Mouse (Mus musculus) adrenal gland (tissue): ENCODE results near the gene Tspan31.
"Not testable (repeated sequence)": the region's sequence is repeated elsewhere in the genome, so short reads cannot be mapped to it uniquely, and the experiment has no call there.

Source experiments
- intact Hi-C: fragments of 180-260 bp; cut with DNase I; formaldehyde crosslinking; loops from one replicate; pipeline ENCODE4 v1.15.1; 2025

Tspan31 gene

DNA sequence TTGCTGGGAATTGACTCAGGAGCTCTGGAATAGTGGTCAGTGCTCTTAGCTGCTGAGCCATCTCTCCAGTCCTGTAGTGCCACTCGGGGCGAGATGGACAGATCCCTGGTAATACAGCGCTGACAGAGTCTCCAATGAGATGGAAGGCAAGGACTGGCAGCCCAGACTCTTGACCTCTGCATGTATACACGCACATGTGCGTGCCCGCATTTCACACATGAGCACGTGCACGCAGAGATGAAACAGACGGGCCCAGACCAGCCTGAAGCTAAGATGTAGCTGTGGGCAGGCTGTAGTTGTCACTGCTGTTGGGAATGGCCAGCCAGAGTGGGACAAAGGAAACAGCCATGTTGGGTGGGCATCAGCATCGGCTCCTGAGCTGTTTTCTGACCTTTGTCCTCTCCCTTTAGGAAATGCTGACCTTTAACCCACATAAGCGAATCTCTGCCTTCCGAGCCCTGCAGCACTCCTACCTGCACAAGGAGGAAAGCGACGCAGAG is 3.5 kb downstream of the Tspan31 start:
- intact Hi-C loops, result no loop called here

DNA sequence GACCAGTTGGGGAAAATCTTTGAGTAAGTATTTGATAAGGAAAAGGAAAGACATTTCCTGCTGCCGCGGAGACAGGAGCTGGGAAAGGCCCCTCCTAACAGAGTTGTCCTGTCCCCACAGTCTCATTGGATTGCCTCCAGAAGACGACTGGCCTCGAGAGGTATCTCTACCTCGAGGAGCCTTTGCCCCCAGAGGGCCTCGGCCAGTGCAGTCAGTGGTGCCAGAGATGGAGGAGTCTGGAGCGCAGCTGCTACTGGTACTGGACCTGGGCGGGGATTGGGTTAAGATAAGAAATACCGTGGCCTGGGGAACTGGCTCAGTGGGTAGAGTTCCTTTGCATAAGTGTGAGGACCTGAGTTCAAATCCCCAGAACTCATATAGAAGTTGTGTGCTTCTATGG is 4.1 kb downstream of the Tspan31 start:
- intact Hi-C loops, result no loop called here

GRCm38 (mm10) chr10:127063913-127064870 is 5.9 kb downstream of the Tspan31 start:
- intact Hi-C loops, result no loop called here

DNA sequence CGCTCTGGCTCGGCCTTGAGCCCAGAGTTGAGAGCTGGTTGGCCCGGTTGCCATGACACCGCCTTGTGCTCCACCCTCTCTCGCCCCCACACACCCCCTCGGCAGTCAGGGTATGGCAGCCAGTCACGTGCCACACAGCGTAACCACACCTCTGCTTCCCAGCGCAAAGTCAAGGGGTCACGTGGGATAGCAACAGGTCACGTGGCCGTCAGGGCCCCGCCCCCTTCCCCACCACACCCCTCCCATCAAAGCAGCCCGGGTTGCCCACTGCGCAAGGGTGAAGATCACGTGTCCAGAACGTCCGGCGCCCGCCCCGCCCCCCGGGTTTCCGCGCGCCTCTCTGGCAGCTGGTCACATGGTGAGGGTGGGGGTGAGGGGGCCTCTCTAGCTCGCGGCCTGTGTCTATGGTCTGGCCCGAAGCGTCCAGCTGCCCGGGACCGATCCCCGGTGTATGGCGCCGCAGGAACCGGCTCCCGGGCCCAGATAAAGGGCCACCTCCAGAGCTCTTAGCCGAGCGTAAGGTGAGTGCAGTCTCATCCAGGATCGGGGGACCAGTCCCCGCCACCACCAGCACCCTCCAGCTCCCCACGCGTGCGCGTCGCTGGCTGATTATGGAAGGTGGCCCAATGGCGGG is 6.7 kb downstream of the Tspan31 start, which contains the start of gene Cdk4:
Gene Cdk4, plus strand, starts transcription at position 296 of the 634 bp plus-strand sequence.
- intact Hi-C loops, result no loop called here

DNA sequence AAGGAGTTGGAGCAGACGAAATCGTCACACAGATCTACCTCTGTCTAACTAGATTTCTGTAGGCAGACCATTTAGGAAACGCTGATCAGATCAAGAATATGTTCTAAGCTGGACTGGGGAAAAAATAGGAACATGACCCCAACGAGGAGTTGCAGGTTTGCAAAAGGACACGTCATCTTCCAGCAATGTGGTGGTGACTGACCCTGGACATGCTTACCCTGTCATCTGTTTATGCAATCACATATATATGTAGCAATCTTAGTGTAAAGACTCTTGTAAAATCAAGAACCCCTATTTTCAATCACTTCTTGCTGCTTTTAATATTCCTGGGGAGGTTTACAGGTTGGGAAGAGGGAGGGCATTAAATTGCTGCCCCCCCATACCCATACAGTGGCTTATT is 7.6 kb downstream of the Tspan31 start:
- intact Hi-C loops, result no loop called here

GRCm38 (mm10) chr10:127062101-127062500 is 8.0 kb downstream of the Tspan31 start:
- intact Hi-C loops, result not testable (repeated sequence)

- intact Hi-C loops, result no loop called here
These were observed 8.6 kb downstream of the Tspan31 start for GRCm38 (mm10) chr10:127061513-127061912.

DNA sequence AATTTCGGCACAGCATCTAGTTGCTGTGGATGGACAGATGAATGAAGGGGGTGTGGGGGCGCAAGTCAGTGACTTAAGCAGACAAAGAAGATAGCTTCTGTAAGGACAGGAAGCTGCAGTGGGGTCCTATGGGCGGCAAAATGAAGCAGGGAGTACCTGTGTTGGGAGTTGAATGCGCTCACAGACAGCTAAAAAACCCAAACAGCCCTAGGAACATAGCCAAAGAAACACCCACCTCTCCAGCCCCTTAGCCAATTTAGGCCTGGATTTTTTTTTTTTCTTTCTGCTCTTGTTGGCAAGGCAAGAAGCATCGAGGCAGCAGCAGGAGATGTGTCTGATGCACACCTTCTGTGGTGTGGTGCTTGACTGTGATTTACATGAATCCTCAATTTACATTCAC is 9.0 kb downstream of the Tspan31 start:
- intact Hi-C loops, result no loop called here

DNA sequence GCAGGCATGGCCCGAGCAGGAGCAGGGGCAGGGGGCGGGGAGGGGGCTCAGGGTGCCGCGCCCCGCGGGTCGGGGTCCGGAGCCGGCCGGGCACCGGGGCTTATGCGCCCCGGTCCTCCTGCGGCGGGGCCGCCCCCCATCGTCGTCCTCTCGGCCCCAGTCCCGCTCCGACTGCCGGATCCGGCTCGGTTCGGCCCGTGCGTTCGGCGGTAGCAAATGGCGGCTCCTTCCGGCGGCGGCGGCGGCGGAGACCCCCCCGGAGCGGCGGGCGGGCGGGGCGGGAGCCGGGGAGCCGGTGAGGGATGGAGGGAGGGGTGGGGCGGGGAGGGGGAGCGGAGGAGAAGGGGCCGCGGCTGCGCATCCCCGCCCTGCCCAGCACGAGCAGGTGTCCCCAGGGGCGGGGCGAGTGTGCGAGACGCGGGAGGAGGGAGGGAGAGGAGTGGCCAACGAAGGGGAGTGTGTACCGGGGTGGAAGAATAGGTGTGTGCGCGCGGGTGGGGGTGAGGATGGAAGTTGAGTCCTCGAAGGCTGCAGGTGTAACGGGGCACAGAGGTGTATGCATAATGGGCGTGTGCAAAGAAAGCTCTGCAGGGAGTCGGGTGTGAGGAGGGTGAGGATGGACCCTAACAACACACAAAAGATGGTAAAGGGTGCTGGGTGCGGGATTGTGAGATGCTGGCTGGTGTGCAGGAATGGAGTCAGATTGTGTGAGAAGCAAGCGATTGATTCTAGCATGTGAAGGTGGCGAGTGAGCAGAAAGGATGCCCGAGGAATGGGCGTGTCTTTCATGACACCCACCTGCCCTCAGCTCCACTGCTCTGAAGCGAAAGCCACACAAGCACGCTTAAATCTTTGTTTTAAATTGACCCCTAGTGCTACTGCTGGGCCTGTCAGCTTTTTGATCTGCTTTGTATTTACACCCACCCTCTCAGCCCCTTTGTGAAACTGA is 9.8 kb downstream of the Tspan31 start, which contains the start of gene March9:
Gene March9, minus strand, starts transcription at position 217 of the 949 bp plus-strand sequence.
- intact Hi-C loops, result no loop called here

DNA sequence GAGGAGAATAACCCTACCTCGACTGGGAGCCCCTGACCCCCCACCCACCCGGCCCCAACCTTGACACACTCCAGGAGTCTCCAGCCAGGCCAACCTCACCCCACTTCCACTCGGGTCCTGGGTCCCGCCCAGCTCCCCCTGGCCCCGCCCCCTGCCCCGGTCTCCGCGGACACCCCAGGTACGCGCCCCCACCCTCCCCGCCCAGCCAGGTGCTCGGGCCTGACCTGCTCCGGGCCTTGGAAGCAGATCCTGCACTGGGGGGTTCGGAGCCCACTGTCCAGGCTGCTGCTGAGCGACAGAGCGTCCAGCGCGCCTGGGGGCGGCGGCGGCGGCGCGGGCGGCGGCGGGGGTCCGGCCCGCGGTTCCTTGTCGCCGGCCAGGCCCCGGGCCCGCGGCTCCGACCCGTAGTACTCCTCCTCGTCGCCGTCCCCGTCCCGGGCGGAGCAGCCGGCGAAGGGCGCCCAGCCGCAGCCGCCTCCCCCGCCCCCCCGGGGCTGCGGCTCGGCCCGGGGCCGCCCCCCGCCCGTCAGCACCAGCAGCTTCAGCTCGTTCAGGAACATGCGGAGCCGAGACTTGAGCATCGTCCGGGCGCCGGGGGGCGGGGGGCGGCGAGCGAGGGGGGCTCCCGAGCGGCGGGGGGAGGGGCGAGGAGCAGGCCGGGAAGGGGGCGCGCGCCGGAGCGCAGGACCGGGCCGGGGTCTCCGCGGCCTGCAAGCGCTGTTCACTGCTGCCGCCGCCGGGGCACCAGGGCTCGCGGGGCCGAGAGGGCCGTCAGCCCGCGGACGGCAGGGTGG is 10.7 kb downstream of the Tspan31 start:
- intact Hi-C loops, result no loop called here

GRCm38 (mm10) chr10:127058708-127059107 is 11.4 kb downstream of the Tspan31 start:
- intact Hi-C loops, result no loop called here

GRCm38 (mm10) chr10:127058161-127058560 is 11.9 kb downstream of the Tspan31 start:
- intact Hi-C loops, result no loop called here

DNA sequence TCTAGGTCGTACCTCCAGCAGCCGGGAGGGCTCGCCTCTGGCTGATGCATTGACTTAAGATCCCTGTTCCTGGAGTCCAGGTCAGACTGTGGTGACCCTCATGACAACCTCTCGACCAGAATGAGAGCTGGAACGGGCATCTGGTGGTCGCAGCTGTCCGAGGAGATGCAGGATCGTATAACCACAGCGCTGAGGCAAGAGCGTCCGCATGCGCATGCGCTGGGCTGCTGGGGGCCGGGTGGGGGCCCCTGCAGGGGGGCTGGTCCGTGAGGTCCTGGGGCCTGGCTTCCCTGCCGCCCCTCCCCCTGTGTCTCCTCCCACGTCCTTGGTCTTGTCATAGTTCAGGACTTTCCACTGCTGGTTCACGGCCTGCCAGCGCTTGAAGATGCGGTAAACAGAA is 13.6 kb downstream of the Tspan31 start:
- intact Hi-C loops, result no loop called here

DNA sequence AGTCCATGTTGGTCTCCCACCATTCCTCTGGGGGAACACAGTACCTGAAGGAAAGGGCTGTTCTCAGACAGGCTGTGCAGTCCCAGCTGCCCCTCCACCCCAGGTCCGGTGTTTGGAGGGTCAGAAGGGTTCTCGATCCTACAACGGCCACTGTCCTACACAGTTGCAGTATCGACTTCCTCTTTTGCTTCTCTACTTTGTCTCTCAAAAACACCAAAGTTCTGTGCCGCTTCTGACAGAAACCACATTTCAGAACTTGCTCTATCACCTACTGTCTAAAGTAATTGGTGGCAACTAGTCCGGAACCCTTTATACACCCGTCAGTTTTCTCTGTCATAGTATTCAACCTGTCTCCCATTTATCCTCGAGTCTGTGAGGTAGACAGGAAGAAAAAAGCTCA is 14.7 kb downstream of the Tspan31 start:
- intact Hi-C loops, result no loop called here

DNA sequence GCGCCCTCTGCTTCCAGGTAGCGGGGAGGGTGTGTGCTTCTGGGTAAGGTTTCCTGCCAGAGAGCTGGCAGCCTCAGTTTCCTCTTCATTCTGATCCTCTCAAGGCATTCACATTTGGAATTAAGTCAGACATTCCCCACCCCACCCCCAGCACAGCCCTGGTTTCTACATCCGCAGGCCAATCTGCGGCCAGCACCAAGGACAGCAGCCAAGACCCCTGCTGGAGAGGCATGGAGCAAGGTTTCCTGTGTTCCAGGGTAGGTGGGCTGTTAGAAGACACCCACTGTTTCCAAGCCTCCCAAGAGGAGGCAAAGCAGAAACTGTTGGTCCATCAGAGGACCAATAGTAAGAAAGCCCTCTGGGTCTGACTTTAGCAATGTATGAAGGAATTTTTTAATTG is 15.4 kb downstream of the Tspan31 start:
- intact Hi-C loops, result no loop called here

DNA sequence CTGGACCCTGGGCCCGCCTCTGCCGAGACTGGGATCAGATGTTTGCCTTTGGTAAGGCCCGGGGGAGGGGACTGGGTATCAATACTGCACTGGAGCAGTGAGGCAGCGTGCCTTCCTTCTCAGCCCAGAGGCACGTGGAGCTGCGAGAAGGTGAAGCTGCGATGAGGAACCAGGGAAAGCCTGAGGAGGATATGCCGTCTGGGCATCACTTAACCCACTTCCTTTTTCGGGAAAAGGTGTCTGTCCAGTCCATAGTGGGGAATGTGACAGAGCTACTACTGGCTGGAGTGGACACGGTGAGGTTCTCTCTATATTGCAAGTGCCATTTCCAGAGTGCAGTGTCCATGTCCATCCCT is 20.0 kb downstream of the Tspan31 start:
- intact Hi-C loops, result no loop called here

GRCm38 (mm10) chr10:127049395-127050118 is 20.5 kb downstream of the Tspan31 start:
- intact Hi-C loops, result no loop called here

GRCm38 (mm10) chr10:127048608-127049394 is 21.3 kb downstream of the Tspan31 start:
- intact Hi-C loops, result no loop called here

DNA sequence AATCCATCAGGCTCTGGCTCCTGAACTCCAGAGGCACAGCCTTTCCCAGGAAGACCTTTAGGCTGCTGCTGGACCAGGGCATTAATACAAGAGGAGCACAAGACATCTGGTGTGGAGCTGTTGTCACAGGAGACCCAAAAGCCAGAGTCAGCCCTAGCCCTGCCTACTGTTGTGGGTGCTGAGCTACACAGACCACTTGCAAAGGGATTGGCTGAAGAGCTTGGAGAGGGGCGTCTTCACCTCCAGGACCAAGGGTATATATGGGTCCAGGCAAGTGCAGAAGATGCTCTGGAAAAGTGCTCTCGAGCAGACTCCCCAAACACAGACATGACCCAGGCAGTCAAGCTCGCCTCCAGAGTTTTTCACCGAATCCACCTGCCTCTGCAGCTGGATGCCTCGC is 22.1 kb downstream of the Tspan31 start, which contains the start of gene Cyp27b1:
Gene Cyp27b1, plus strand, starts transcription at position 297 of the 400 bp plus-strand sequence.
- intact Hi-C loops, result no loop called here
